Mouse (Mus musculus) C2C12 (cell line): Measurements from ENCODE around the gene Miox. TPM values are rescaled to one million over a fixed set of nuclear protein-coding genes. Genes with fewer than 3 reads are reported as not detected.

ENCODE experiments used
- H3K27me3 ChIP-seq: one replicate; pipeline ENCODE4 v1.6.1; 2011; ENCODE audit not compliant: control insufficient read depth, insufficient read depth, insufficient read length
- H3K36me3 ChIP-seq: one replicate; pipeline ENCODE4 v1.6.1; 2011; ENCODE audit not compliant: control insufficient read depth, insufficient read depth
- H3K4me3 ChIP-seq: one replicate; pipeline ENCODE4 v1.5.1; 2011; ENCODE audit warnings: mild to moderate bottlenecking, control low read depth; ENCODE audit not compliant: poor library complexity, insufficient read depth, severe bottlenecking
- H3K79me2 ChIP-seq: one replicate; pipeline ENCODE4 v1.6.1; 2011; ENCODE audit not compliant: control insufficient read depth, insufficient read depth
- H3K79me3 ChIP-seq: one replicate; pipeline ENCODE4 v1.6.1; 2011; ENCODE audit warnings: low read depth, control low read depth
- H3ac ChIP-seq: one replicate; pipeline ENCODE3; 2011; ENCODE audit warnings: low read depth; ENCODE audit not compliant: control insufficient read depth, insufficient read length
- CEBPB ChIP-seq: IDR thresholded peaks from one replicate; pipeline ENCODE4 v1.6.1; 2011; ENCODE audit warnings: low read depth, mild to moderate bottlenecking, control low read depth, moderate library complexity
- CTCF ChIP-seq: IDR thresholded peaks from one replicate; pipeline ENCODE4 v1.5.1; 2011; ENCODE audit not compliant: control insufficient read depth, insufficient read depth, insufficient read length
- FOSL1 ChIP-seq: IDR thresholded peaks from one replicate; pipeline ENCODE4 v1.8.0; 2011; ENCODE audit warnings: mild to moderate bottlenecking, low read length; ENCODE audit not compliant: poor library complexity, insufficient read depth, severe bottlenecking
- MAX ChIP-seq: IDR thresholded peaks from one replicate; pipeline ENCODE4 v1.6.1; 2011; ENCODE audit warnings: mild to moderate bottlenecking, control low read depth
- MYOD1 ChIP-seq: IDR thresholded peaks from one replicate; pipeline ENCODE4 v1.6.1; 2011; ENCODE audit warnings: low read depth; ENCODE audit not compliant: control insufficient read depth, insufficient read length
- MYOG ChIP-seq: IDR thresholded peaks from one replicate; pipeline ENCODE4 v1.6.1; 2011; ENCODE audit not compliant: control insufficient read depth, insufficient read length; ENCODE audit errors: extremely low read depth
- USF1 ChIP-seq: IDR thresholded peaks from one replicate; pipeline ENCODE4 v1.6.1; 2011; ENCODE audit warnings: low read depth, mild to moderate bottlenecking, control low read depth, moderate library complexity
- long read RNA-seq, 2 experiments: library from polyadenylated mRNA; unstranded; transcript quantifications; one replicate each; pipeline ENCODE4 v2.0.0; 2019 to 2020
- polyA plus RNA-seq: library from polyadenylated mRNA; unstranded; fragments of >200 nt; fragmentation: generic; extraction: Trizol; gene quantifications from one replicate; pipeline ENCODE4 v1.2.1, GENCODE M21; 2012; ENCODE audit warnings: missing spikeins

Gene Miox
- polyA plus RNA-seq = not detected
- long read RNA-seq, experiment 1 = 0 reads
- long read RNA-seq, experiment 2 = 0 reads

- peaks cover 23% of the 10 kb centered on the region for H3K27me3 ChIP-seq
- no peak within 1 kb of the TSS for H3K4me3 ChIP-seq
- no peak for TF ChIP-seq USF1
- no peak for TF ChIP-seq FOSL1
- no peak for TF ChIP-seq MYOD1
- no peak for TF ChIP-seq CTCF
- TF ChIP-seq MYOG = no peak
- TF ChIP-seq CEBPB = no peak
- no peak for TF ChIP-seq MAX
- H3K79me2 ChIP-seq = no peaks in the 10 kb centered on the region
- no peaks in the 10 kb centered on the region for H3K36me3 ChIP-seq
- H3ac ChIP-seq = no peak within 1 kb of the TSS
- H3K79me3 ChIP-seq = no peaks in the 10 kb centered on the region
These were observed at the start of gene Miox for GRCm38 (mm10) chr15:89334271-89334670. Gene Miox (plus strand): TSS chr15:89334398.

- Histone ChIP-seq H3ac (no peak overlapping the region), H3K4me3 (no peak overlapping the region), H3K27me3 (no peaks in the 10 kb centered on the region), H3K79me3 (no peaks in the 10 kb centered on the region), H3K79me2 (no peaks in the 10 kb centered on the region), H3K36me3 (peaks cover 70% of the 10 kb centered on the region)
- no peak for TF ChIP-seq MYOD1
- no peak for TF ChIP-seq CEBPB
- no peak for TF ChIP-seq CTCF
- TF ChIP-seq FOSL1 = no peak
- TF ChIP-seq MYOG = no peak
- TF ChIP-seq MAX = no peak
- no peak for TF ChIP-seq USF1
These were observed 49.2 kb upstream of the Miox start for GRCm38 (mm10) chr15:89285004-89285403.

- H3K27me3 ChIP-seq = no peaks in the 10 kb centered on the region
- peaks cover 75% of the 10 kb centered on the region for H3K36me3 ChIP-seq
- no peak overlapping the region for H3ac ChIP-seq
- H3K79me3 ChIP-seq = no peaks in the 10 kb centered on the region
- H3K4me3 ChIP-seq = no peak overlapping the region
- H3K79me2 ChIP-seq = no peaks in the 10 kb centered on the region
- no peak for TF ChIP-seq MAX
- TF ChIP-seq MYOD1 = no peak
- no peak for TF ChIP-seq FOSL1
- TF ChIP-seq USF1 = no peak
- TF ChIP-seq CEBPB = no peak
- TF ChIP-seq MYOG = no peak
- TF ChIP-seq CTCF = no peak
These were observed 48.7 kb upstream of the Miox start for GRCm38 (mm10) chr15:89285478-89285877.

- Histone ChIP-seq H3K79me2 (no peaks in the 10 kb centered on the region), H3K79me3 (no peaks in the 10 kb centered on the region), H3K4me3 (no peak overlapping the region), H3K36me3 (peaks cover 78% of the 10 kb centered on the region), H3K27me3 (no peaks in the 10 kb centered on the region), H3ac (no peak overlapping the region)
- TF ChIP-seq CEBPB = no peak
- TF ChIP-seq MYOD1 = no peak
These were observed 48.1 kb upstream of the Miox start for GRCm38 (mm10) chr15:89286114-89286513.

GRCm38 (mm10) chr15:89286582-89286981, 47.6 kb upstream of the Miox start:
- TF ChIP-seq MYOD1 (no peak), MYOG (no peak), MAX (no peak), CEBPB (no peak), CTCF (no peak), USF1 (no peak), FOSL1 (no peak)
- Histone ChIP-seq H3K4me3 (no peak overlapping the region), H3K79me2 (no peaks in the 10 kb centered on the region), H3K79me3 (no peaks in the 10 kb centered on the region), H3K36me3 (peaks cover 79% of the 10 kb centered on the region), H3K27me3 (no peaks in the 10 kb centered on the region), H3ac (no peak overlapping the region)

- no peak overlapping the region for H3ac ChIP-seq
- H3K4me3 ChIP-seq = no peak overlapping the region
- no peaks in the 10 kb centered on the region for H3K79me2 ChIP-seq
- H3K27me3 ChIP-seq = no peaks in the 10 kb centered on the region
- peaks cover 86% of the 10 kb centered on the region for H3K36me3 ChIP-seq
- no peaks in the 10 kb centered on the region for H3K79me3 ChIP-seq
- TF ChIP-seq CTCF = no peak
- TF ChIP-seq FOSL1 = no peak
- TF ChIP-seq USF1 = no peak
- no peak for TF ChIP-seq MYOG
- TF ChIP-seq MYOD1 = no peak
- no peak for TF ChIP-seq MAX
- TF ChIP-seq CEBPB = no peak
These were observed 45.9 kb upstream of the Miox start for GRCm38 (mm10) chr15:89288227-89288767.
